Mouse (Mus musculus): ENCODE data around the gene Setd3.

- no peak for TF ChIP-seq CTCF (IDR thresholded peaks at IDR 0.05; ENCODE audit: borderline replicate concordance, insufficient read depth, low read length)
- TF ChIP-seq POLR2A (IDR thresholded peaks at IDR 0.05; ENCODE audit: low read depth, low read length): no peak
Observed at GRCm38 (mm10) chr12:108215090-108215489, 36.0 kb upstream of the Setd3 start.
